Mouse (Mus musculus) CH12.LX (cell line): ENCODE measurements around the gene Hsbp1.

ENCODE experiments used
- EP300 ChIP-seq: IDR thresholded peaks from 2 replicates; pipeline ENCODE4 v1.6.1; 2011; ENCODE audit warnings: low read length, improper control_type of control experiment
- RAD21 ChIP-seq: IDR thresholded peaks from 2 replicates; pipeline ENCODE4 v1.6.1; 2011; ENCODE audit warnings: low read depth, mild to moderate bottlenecking, low read length, improper control_type of control experiment, moderate library complexity

GRCm38 (mm10) chr8:119360686-119361295 is 16.5 kb downstream of the Hsbp1 start:
- TF ChIP-seq EP300 = no peak
- TF ChIP-seq RAD21 = no peak
